9 mouse cellular contexts compared by ENCODE assay signal in the genomic region with DNA sequence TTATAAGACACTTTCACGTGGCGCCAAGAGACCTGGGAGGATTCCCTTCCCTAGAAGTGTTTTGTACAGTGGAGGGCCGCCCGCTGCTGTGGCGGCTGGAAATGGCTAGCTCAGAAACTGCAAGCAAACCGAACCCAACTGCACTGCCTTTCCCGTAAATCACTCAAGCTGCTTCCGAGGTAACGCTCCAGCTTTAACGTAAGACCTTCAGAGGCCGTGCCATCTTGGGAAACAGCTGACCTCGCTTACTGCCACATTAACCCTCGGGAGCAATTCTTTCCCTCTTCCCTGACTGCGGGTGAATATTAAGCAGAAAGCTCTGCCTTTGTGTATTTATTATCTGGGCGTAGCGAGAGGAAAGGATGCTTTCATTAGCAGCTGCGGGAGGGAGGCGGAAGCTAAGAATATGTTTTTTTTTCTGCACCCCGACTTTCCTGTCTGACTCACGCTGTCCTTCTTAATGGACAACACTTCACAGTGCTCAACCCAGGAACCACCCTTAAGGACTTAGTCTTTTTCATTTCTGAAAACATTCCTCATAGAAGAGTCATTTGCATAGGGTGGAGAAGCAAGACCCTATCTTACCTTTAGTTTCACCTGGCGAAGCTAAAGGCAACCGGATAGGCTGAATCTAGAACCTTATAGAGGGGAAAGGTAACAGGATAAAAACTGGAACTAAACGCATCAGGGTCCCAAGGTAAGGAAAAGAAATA.
A peak's percentile ranks its signal among the peaks of the same experiment; 100 is the strongest.
DNase-seq lines count a peak whose midpoint lies in the region; ATAC-seq lines count a peak whose summit lies in the region.
"Had no signal": no experiment of that assay in that cellular context is flagged by ENCODE, and none has a peak within 500 bp of the region (broad histone marks: within the 10 kb centered on the region; RNA-seq: fewer than 3 reads in every experiment).

No protein-coding gene starts in this region.

- peaks cover 12% of the 10 kb centered on the region for H3K4me1 ChIP-seq in intestine, embryonic 14.5 days (replicated peaks; ENCODE audit: control insufficient read depth, insufficient read depth, low read length)
- H3K4me1 ChIP-seq in intestine, embryonic 15.5 days (replicated peaks): no peaks in the 10 kb centered on the region; the same call in 1 of the 2 replicates
- H3K4me1 ChIP-seq in forebrain, embryonic 15.5 days: peaks cover 23% of the 10 kb centered on the region
- 0 out of 2 replicates have a peak, but pooled peaks cover 5% of the 10 kb centered on the region for H3K4me1 ChIP-seq in stomach, embryonic 15.5 days

- H3K4me3 ChIP-seq in intestine, embryonic 14.5 days (ENCODE audit: low read depth, low read length): no peak overlapping the region
- H3K4me3 ChIP-seq in intestine, embryonic 15.5 days (replicated peaks): no peak overlapping the region
- H3K4me3 ChIP-seq in forebrain, embryonic 15.5 days: no peak overlapping the region
- H3K4me3 ChIP-seq in stomach, embryonic 15.5 days (replicated peaks): no peak overlapping the region

- DNase-seq in intestine, embryonic 14.5 days (ENCODE audit: low spot score): no peak
- DNase-seq in kidney, postnatal 25 days: peak; percentile 15 to 48
- no peak for DNase-seq in right cerebral cortex, postnatal 4 days
- no peak for DNase-seq in heart, adult 8-10 months (ENCODE audit: low spot score)

- H3K27ac ChIP-seq in intestine, embryonic 14.5 days (ENCODE audit: low read depth): no peak overlapping the region
- H3K27ac ChIP-seq in intestine, embryonic 15.5 days: no peak overlapping the region
- H3K27ac ChIP-seq in forebrain, embryonic 15.5 days (replicated peaks): peak overlapping the region; percentile 62
- H3K27ac ChIP-seq in stomach, embryonic 15.5 days: no peak overlapping the region

- WGBS in intestine, embryonic 14.5 days: 56% methylated on average over 23 of the region's 23 CpGs
- WGBS in intestine, embryonic 15.5 days: 59% methylated on average over 23 of the region's 23 CpGs
- WGBS in forebrain, embryonic 15.5 days: 50% methylated on average over 23 of the region's 23 CpGs
- 61% methylated on average over 23 of the region's 23 CpGs for WGBS in stomach, embryonic 15.5 days

- no peaks in the 10 kb centered on the region for H3K27me3 ChIP-seq in intestine, embryonic 14.5 days (replicated peaks; ENCODE audit: control insufficient read depth, insufficient read depth, low read length)
- H3K27me3 ChIP-seq in intestine, embryonic 15.5 days (replicated peaks): no peaks in the 10 kb centered on the region
- H3K27me3 ChIP-seq in forebrain, embryonic 15.5 days: no peaks in the 10 kb centered on the region
- no peaks in the 10 kb centered on the region for H3K27me3 ChIP-seq in stomach, embryonic 15.5 days (replicated peaks)
- H3K27me3 ChIP-seq: CH12.LX had no signal

- 0 out of 2 replicates have a peak overlapping the region, but pooled peaks have one; percentile 0 for H3K4me2 ChIP-seq in intestine, embryonic 14.5 days (ENCODE audit: low read length)
- H3K4me2 ChIP-seq in intestine, embryonic 15.5 days (replicated peaks): no peak overlapping the region
- H3K4me2 ChIP-seq in forebrain, embryonic 15.5 days (replicated peaks): peak overlapping the region; percentile 24
- H3K4me2 ChIP-seq in stomach, embryonic 15.5 days: peak overlapping the region; percentile 14; the same call in 1 of the 2 replicates

- no peak overlapping the region for H3K9ac ChIP-seq in intestine, embryonic 14.5 days (ENCODE audit: low read length)
- no peak overlapping the region for H3K9ac ChIP-seq in intestine, embryonic 15.5 days
- H3K9ac ChIP-seq in forebrain, embryonic 15.5 days (replicated peaks): no peak overlapping the region
- H3K9ac ChIP-seq in stomach, embryonic 15.5 days: no peak overlapping the region

- ATAC-seq in intestine, embryonic 14.5 days (replicated peaks; ENCODE audit: low FRiP score, low TSS enrichment, low read depth): no peak
- ATAC-seq in intestine, embryonic 15.5 days: no peak
- ATAC-seq in forebrain, embryonic 15.5 days (replicated peaks): peak; percentile 29; the same call in 1 of the 2 replicates
- no peak for ATAC-seq in stomach, embryonic 15.5 days (ENCODE audit: insufficient read depth, low FRiP score, low read depth)
- no peak for ATAC-seq in megakaryocyte-erythroid progenitor cell, adult 5-6 weeks (replicated peaks; ENCODE audit: low FRiP score, low TSS enrichment, poor library complexity, severe bottlenecking)

- no peaks in the 10 kb centered on the region for H3K9me3 ChIP-seq in intestine, embryonic 14.5 days (ENCODE audit: control insufficient read depth, low read length)
- no peaks in the 10 kb centered on the region for H3K9me3 ChIP-seq in intestine, embryonic 15.5 days
- H3K9me3 ChIP-seq in forebrain, embryonic 15.5 days: no peaks in the 10 kb centered on the region
- no peaks in the 10 kb centered on the region for H3K9me3 ChIP-seq in stomach, embryonic 15.5 days

- H3K36me3 ChIP-seq in intestine, embryonic 14.5 days (ENCODE audit: control insufficient read depth, insufficient read depth, low read length): peaks cover 12% of the 10 kb centered on the region
- H3K36me3 ChIP-seq in intestine, embryonic 15.5 days: no peaks in the 10 kb centered on the region
- peaks cover 11% of the 10 kb centered on the region for H3K36me3 ChIP-seq in forebrain, embryonic 15.5 days
- no peaks in the 10 kb centered on the region for H3K36me3 ChIP-seq in stomach, embryonic 15.5 days

Comparison
In these comparisons a context has a peak if more than half of its experiments do, and no peak if none do; other contexts are left out.
1. DNase-seq: peak in kidney, postnatal 25 days (2 of 2); none in intestine, embryonic 14.5 days (single experiment), right cerebral cortex, postnatal 4 days (single experiment) and heart, adult 8-10 months (single experiment).